ENCODE assay signal across 11 mouse cellular contexts in the genomic region with DNA sequence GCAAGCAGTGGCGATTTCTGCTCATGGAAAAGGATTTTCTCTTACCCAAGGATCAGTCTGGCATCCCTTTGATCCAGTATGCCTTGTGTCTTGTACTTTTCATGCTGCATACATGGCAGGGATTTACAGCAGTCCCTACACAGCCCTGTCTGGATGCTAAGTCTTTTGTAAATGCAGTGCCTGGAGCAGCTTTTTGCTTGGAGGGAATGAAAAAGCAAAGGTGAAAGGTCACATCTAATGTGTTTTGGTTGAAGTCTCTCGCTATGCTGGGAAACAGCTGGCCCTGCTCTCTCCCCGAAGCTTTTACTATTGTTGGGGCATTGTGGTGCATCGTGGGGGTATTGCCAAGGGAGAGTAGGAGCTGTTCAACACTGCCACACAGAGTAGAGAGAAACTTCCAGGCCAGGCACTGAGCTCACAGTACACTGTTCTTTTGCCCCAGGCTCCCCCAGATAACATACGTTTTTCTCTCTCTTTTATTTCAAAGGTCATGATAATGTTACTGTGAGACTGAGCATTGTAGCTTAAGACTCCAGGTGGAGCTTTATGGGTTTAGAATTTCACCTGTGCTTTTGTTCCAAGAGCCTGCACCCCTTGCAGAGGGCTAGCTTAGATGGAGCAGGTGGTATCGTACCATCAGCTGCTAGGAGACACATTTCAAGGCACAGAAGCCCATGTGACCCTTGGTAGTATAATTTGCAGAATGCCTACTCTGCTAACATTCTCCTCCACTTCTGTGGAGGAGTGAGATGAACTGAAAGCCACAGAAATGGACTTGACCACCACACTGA.
DNase-seq lines count a peak whose midpoint lies in the region; ATAC-seq and TF ChIP-seq lines count a peak whose summit lies in the region.
"Had no signal": no experiment of that assay in that cellular context is flagged by ENCODE, and none has a peak within 500 bp of the region (broad histone marks: within the 10 kb centered on the region; RNA-seq: fewer than 3 reads in every experiment).

No protein-coding gene starts in this region.

- no peak for TF ChIP-seq CTCF in midbrain, postnatal 0 days (IDR thresholded peaks at IDR 0.05)

- H3K4me2 ChIP-seq in hindbrain, embryonic 11.5 days (replicated peaks; ENCODE audit: low read depth, low read length): no peak overlapping the region
- no peak overlapping the region for H3K4me2 ChIP-seq in hindbrain, embryonic 16.5 days (ENCODE audit: low read length)
- no peak overlapping the region for H3K4me2 ChIP-seq in midbrain, postnatal 0 days (ENCODE audit: low read depth, low read length, poor library complexity, severe bottlenecking)

- peak; percentile 68; the same call in 1 of the 2 replicates for ATAC-seq in hindbrain, embryonic 11.5 days (ENCODE audit: low FRiP score)
- no peak for ATAC-seq in hindbrain, embryonic 16.5 days
- 0 out of 2 replicates have a peak, but pooled peaks have one; percentile 42 for ATAC-seq in midbrain, postnatal 0 days (ENCODE audit: low FRiP score)

- no peak overlapping the region for H3K4me3 ChIP-seq in hindbrain, embryonic 11.5 days (ENCODE audit: low read depth, low read length)
- H3K4me3 ChIP-seq in hindbrain, embryonic 16.5 days (ENCODE audit: low read length): no peak overlapping the region
- H3K4me3 ChIP-seq in embryonic facial prominence, embryonic 10.5 days: no peak overlapping the region
- H3K4me3 ChIP-seq in midbrain, postnatal 0 days (ENCODE audit: low read depth, low read length): no peak overlapping the region

- 0 out of 2 replicates have a peak overlapping the region, but pooled peaks have one; percentile 11 for H3K27ac ChIP-seq in hindbrain, embryonic 11.5 days (ENCODE audit: low read depth, low read length)
- no peak overlapping the region for H3K27ac ChIP-seq in hindbrain, embryonic 16.5 days (ENCODE audit: low read depth, low read length)
- H3K27ac ChIP-seq in embryonic facial prominence, embryonic 10.5 days (replicated peaks): peak overlapping the region; percentile 19; the same call in 1 of the 2 replicates
- no peak overlapping the region for H3K27ac ChIP-seq in midbrain, postnatal 0 days (ENCODE audit: low read depth, low read length)
- H3K27ac ChIP-seq: macrophage had no signal

- H3K4me1 ChIP-seq in hindbrain, embryonic 11.5 days (replicated peaks; ENCODE audit: control insufficient read depth, insufficient read depth, low read length): 0 out of 2 replicates have a peak, but pooled peaks cover 5% of the 10 kb centered on the region
- H3K4me1 ChIP-seq in hindbrain, embryonic 16.5 days (ENCODE audit: control insufficient read depth, insufficient read depth, low read depth, low read length): peaks cover 10% of the 10 kb centered on the region; the same call in 1 of the 2 replicates
- H3K4me1 ChIP-seq in embryonic facial prominence, embryonic 10.5 days: peaks cover 69% of the 10 kb centered on the region
- H3K4me1 ChIP-seq in midbrain, postnatal 0 days (ENCODE audit: insufficient read depth, low read length): peaks cover 15% of the 10 kb centered on the region; the same call in 1 of the 2 replicates

- 21% methylated on average over 6 of the region's 6 CpGs for WGBS in hindbrain, embryonic 11.5 days
- WGBS in hindbrain, embryonic 16.5 days: 34% methylated on average over 6 of the region's 6 CpGs
- WGBS in embryonic facial prominence, embryonic 10.5 days: 23% methylated on average over 6 of the region's 6 CpGs
- 27% methylated on average over 6 of the region's 6 CpGs for WGBS in midbrain, postnatal 0 days

- peak; percentile 51 for DNase-seq in hindbrain, embryonic 11.5 days (ENCODE audit: low spot score)
- peak; percentile 51 for DNase-seq in embryonic facial prominence, embryonic 10.5 days (ENCODE audit: low spot score)
- DNase-seq in kidney, postnatal 10 days: peak; percentile 43
- no peak for DNase-seq in midbrain, postnatal 0 days (ENCODE audit: low spot score)
- no peak for DNase-seq in cerebellum, postnatal 10 days
- DNase-seq in cerebellum, postnatal 4 days (ENCODE audit: low spot score in 2 of 2): no peak
- no peak for DNase-seq in adrenal gland, postnatal 36 days
- DNase-seq: B cell, adult 2 months; cerebellum, postnatal 36 days had no signal

- no peak overlapping the region for H3K9ac ChIP-seq in hindbrain, embryonic 11.5 days (ENCODE audit: low read depth, low read length)
- H3K9ac ChIP-seq in hindbrain, embryonic 16.5 days (ENCODE audit: low read depth, low read length): no peak overlapping the region; the same call in 1 of the 2 replicates
- H3K9ac ChIP-seq in midbrain, postnatal 0 days (replicated peaks; ENCODE audit: low read length, poor library complexity, severe bottlenecking): no peak overlapping the region

- no peaks in the 10 kb centered on the region for H3K27me3 ChIP-seq in hindbrain, embryonic 11.5 days (ENCODE audit: control insufficient read depth, insufficient read depth, low read length)
- H3K27me3 ChIP-seq in hindbrain, embryonic 16.5 days (replicated peaks; ENCODE audit: control insufficient read depth, insufficient read depth, low read length): no peaks in the 10 kb centered on the region
- H3K27me3 ChIP-seq in embryonic facial prominence, embryonic 10.5 days (replicated peaks; ENCODE audit: low read depth, poor library complexity, severe bottlenecking): no peaks in the 10 kb centered on the region
- no peaks in the 10 kb centered on the region for H3K27me3 ChIP-seq in midbrain, postnatal 0 days (ENCODE audit: insufficient read depth, low read length)

- H3K36me3 ChIP-seq in hindbrain, embryonic 11.5 days (ENCODE audit: control insufficient read depth, insufficient read depth, low read length): no peaks in the 10 kb centered on the region
- H3K36me3 ChIP-seq in hindbrain, embryonic 16.5 days (ENCODE audit: control insufficient read depth, insufficient read depth, low read length): no peaks in the 10 kb centered on the region
- no peaks in the 10 kb centered on the region for H3K36me3 ChIP-seq in embryonic facial prominence, embryonic 10.5 days (replicated peaks)
- H3K36me3 ChIP-seq in midbrain, postnatal 0 days (ENCODE audit: insufficient read depth, low read length): no peaks in the 10 kb centered on the region

- no peaks in the 10 kb centered on the region for H3K9me3 ChIP-seq in hindbrain, embryonic 11.5 days (ENCODE audit: control insufficient read depth, low read length)
- H3K9me3 ChIP-seq in hindbrain, embryonic 16.5 days (ENCODE audit: control insufficient read depth, low read length): no peaks in the 10 kb centered on the region
- H3K9me3 ChIP-seq in embryonic facial prominence, embryonic 10.5 days: no peaks in the 10 kb centered on the region
- H3K9me3 ChIP-seq in midbrain, postnatal 0 days (ENCODE audit: low read length): no peaks in the 10 kb centered on the region

Comparison
In these comparisons a context has a peak if more than half of its experiments do, and no peak if none do; other contexts are left out.
1. H3K27ac ChIP-seq: peak in hindbrain, embryonic 11.5 days (single experiment) and embryonic facial prominence, embryonic 10.5 days (single experiment); none in hindbrain, embryonic 16.5 days (single experiment) and midbrain, postnatal 0 days (single experiment).
2. DNase-seq: peak in hindbrain, embryonic 11.5 days (single experiment), embryonic facial prominence, embryonic 10.5 days (single experiment) and kidney, postnatal 10 days (single experiment); none in midbrain, postnatal 0 days (single experiment), cerebellum, postnatal 10 days (0 of 2), cerebellum, postnatal 4 days (0 of 2) and adrenal gland, postnatal 36 days (0 of 2).